Mouse (Mus musculus) C2C12 (cell line): ENCODE measurements around the gene Oasl2.

ENCODE experiments used
- CEBPB ChIP-seq: IDR thresholded peaks from one replicate; pipeline ENCODE4 v1.6.1; 2011; ENCODE audit warnings: low read depth, mild to moderate bottlenecking, control low read depth, moderate library complexity
- CTCF ChIP-seq: IDR thresholded peaks from one replicate; pipeline ENCODE4 v1.5.1; 2011; ENCODE audit not compliant: control insufficient read depth, insufficient read depth, insufficient read length
- MYOD1 ChIP-seq: IDR thresholded peaks from one replicate; pipeline ENCODE4 v1.6.1; 2011; ENCODE audit warnings: low read depth; ENCODE audit not compliant: control insufficient read depth, insufficient read length
- MYOG ChIP-seq: IDR thresholded peaks from one replicate; pipeline ENCODE4 v1.6.1; 2011; ENCODE audit not compliant: control insufficient read depth, insufficient read length; ENCODE audit errors: extremely low read depth
- USF1 ChIP-seq: IDR thresholded peaks from one replicate; pipeline ENCODE4 v1.6.1; 2011; ENCODE audit warnings: low read depth, mild to moderate bottlenecking, control low read depth, moderate library complexity

- TF ChIP-seq CTCF (no peak), USF1 (no peak), MYOG (no peak), CEBPB (no peak), MYOD1 (no peak)
Measured at GRCm38 (mm10) chr5:114958069-114958468, 61.3 kb downstream of the Oasl2 start.
